Mouse (Mus musculus) lung, postnatal 0 days (tissue): ENCODE measurements around the gene Abat.

Source experiments
- CTCF ChIP-seq: IDR thresholded peaks from 2 replicates; pipeline ENCODE4 v1.5.1; 2016; ENCODE audit warnings: antibody characterized with exemption, mild to moderate bottlenecking
- EP300 ChIP-seq: IDR thresholded peaks from 2 replicates; pipeline ENCODE4 v1.6.1; 2016; ENCODE audit warnings: antibody characterized with exemption, mild to moderate bottlenecking, control low read depth

GRCm38 (mm10) chr16:8554351-8554750 is 41.1 kb downstream of the Abat start:
- no peak for TF ChIP-seq CTCF
- no peak for TF ChIP-seq EP300
